Mouse (Mus musculus) E14TG2a.4 (cell line): ENCODE results near the gene Serinc4.
A peak's percentile ranks its signal among the peaks of the same experiment; 100 is the strongest.

Source experiments
- H3K27me3 ChIP-seq: 2 replicates; pipeline ENCODE4 v1.6.1; 2014; ENCODE audit warnings: low read length, control low read depth; ENCODE audit not compliant: insufficient read depth
- H3K36me3 ChIP-seq: 2 replicates; pipeline ENCODE4 v1.6.1; 2014; ENCODE audit warnings: low read length, control low read depth; ENCODE audit not compliant: insufficient read depth
- H3K4me1 ChIP-seq: replicated peaks from 2 replicates; pipeline ENCODE4 v1.6.1; 2014; ENCODE audit warnings: low read depth, low read length, control low read depth
- H3K4me3 ChIP-seq: replicated peaks from 2 replicates; pipeline ENCODE4 v1.5.1; 2014; ENCODE audit warnings: mild to moderate bottlenecking, low read length
- H3K9me3 ChIP-seq: 2 replicates; pipeline ENCODE4 v1.6.1; 2014; ENCODE audit warnings: low read length, control low read depth
- CTCF ChIP-seq: conservative IDR thresholded peaks from 2 replicates; pipeline ENCODE4 v1.5.1; 2014; ENCODE audit warnings: low read length
- NANOG ChIP-seq: IDR thresholded peaks from 2 replicates; pipeline ENCODE4 v1.6.1; 2014; ENCODE audit warnings: borderline replicate concordance, low read length, mixed read lengths
- POU5F1 ChIP-seq: IDR thresholded peaks from 2 replicates; pipeline ENCODE4 v1.6.1; 2014; ENCODE audit warnings: low read length, borderline replicate concordance

The Serinc4 gene

GRCm38 (mm10) chr2:121440834-121441605, 15.6 kb downstream of the Serinc4 start:
- Histone ChIP-seq H3K9me3 (no peaks in the 10 kb centered on the region), H3K4me1 (peaks cover 42% of the 10 kb centered on the region), H3K36me3 (peaks cover 48% of the 10 kb centered on the region), H3K4me3 (no peak overlapping the region), H3K27me3 (peaks cover 4% of the 10 kb centered on the region; the same call in 1 of the 2 replicates)
- TF ChIP-seq NANOG, result no peak
- no peak for TF ChIP-seq POU5F1
- TF ChIP-seq CTCF, result no peak

- TF ChIP-seq POU5F1 (no peak), NANOG (no peak), CTCF (no peak)
- peaks cover 33% of the 10 kb centered on the region for H3K4me1 ChIP-seq
- H3K36me3 ChIP-seq, result peaks cover 61% of the 10 kb centered on the region
- no peak overlapping the region for H3K4me3 ChIP-seq
- H3K9me3 ChIP-seq, result no peaks in the 10 kb centered on the region
- H3K27me3 ChIP-seq, result peaks cover 4% of the 10 kb centered on the region; the same call in 1 of the 2 replicates
Measured at GRCm38 (mm10) chr2:121439746-121440145, 16.8 kb downstream of the Serinc4 start.

DNA sequence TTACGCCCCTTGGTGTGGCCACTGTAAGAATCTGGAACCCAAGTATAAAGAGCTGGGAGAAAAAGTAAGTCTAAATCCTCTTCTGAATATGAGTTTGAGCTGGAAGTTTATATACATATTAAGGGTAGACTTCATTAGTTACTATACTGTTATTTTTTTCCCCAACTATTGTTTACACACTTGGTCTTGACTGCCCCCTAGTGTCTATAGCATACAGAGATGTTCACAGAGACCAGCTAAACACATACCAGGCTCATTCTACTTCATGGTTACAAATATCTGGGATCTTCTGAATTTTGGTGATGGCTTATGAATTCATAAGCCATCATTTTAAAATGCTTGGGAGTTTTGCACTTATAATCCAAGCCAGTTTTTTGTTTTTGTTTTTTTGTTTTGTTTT, 21.7 kb downstream of the Serinc4 start:
- Histone ChIP-seq H3K4me3 (no peak overlapping the region), H3K27me3 (no peaks in the 10 kb centered on the region), H3K9me3 (no peaks in the 10 kb centered on the region), H3K4me1 (no peaks in the 10 kb centered on the region), H3K36me3 (peaks cover 97% of the 10 kb centered on the region)
- TF ChIP-seq CTCF, result peak; percentile 46
- TF ChIP-seq POU5F1, result no peak

DNA sequence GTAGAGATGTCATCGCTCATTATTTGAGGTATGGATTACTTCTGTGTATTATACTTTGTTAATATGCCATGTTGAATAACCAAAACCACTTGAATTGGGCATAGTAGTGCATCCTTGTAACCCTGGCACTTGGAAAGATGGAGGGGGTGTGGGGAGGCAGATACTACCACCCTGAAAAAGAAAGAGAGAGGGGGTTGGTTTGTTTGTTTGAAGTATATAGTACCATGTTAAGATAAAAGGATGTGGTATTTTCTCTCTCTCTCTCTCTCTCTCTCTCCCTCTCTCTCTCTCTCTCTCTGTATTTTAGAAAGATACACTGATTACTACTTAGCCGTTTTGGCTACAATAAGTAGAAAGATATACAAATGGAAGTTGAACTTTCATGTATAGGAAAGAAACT, 30.7 kb downstream of the Serinc4 start:
- Histone ChIP-seq H3K36me3 (peaks cover 94% of the 10 kb centered on the region), H3K4me3 (no peak overlapping the region), H3K9me3 (no peaks in the 10 kb centered on the region), H3K4me1 (no peaks in the 10 kb centered on the region), H3K27me3 (no peaks in the 10 kb centered on the region)
- TF ChIP-seq CTCF (no peak), POU5F1 (no peak), NANOG (no peak)

GRCm38 (mm10) chr2:121423166-121423565, 33.4 kb downstream of the Serinc4 start:
- no peak overlapping the region for H3K4me3 ChIP-seq

GRCm38 (mm10) chr2:121418476-121418875, 38.1 kb downstream of the Serinc4 start:
- no peak for TF ChIP-seq CTCF
- no peak for TF ChIP-seq POU5F1
- no peak for TF ChIP-seq NANOG
- H3K36me3 ChIP-seq, result peaks cover 79% of the 10 kb centered on the region
- peaks cover 52% of the 10 kb centered on the region for H3K4me1 ChIP-seq
- no peak overlapping the region for H3K4me3 ChIP-seq
- no peaks in the 10 kb centered on the region for H3K9me3 ChIP-seq
- no peaks in the 10 kb centered on the region for H3K27me3 ChIP-seq

More at GRCm38 (mm10) chr2:121423166-121423565, 33.4 kb downstream of the Serinc4 start:
- TF ChIP-seq POU5F1, result no peak
- no peak for TF ChIP-seq NANOG
- TF ChIP-seq CTCF, result no peak
- no peaks in the 10 kb centered on the region for H3K27me3 ChIP-seq
- H3K4me1 ChIP-seq, result peaks cover 17% of the 10 kb centered on the region
- H3K36me3 ChIP-seq, result peaks cover 89% of the 10 kb centered on the region
- no peaks in the 10 kb centered on the region for H3K9me3 ChIP-seq

DNA sequence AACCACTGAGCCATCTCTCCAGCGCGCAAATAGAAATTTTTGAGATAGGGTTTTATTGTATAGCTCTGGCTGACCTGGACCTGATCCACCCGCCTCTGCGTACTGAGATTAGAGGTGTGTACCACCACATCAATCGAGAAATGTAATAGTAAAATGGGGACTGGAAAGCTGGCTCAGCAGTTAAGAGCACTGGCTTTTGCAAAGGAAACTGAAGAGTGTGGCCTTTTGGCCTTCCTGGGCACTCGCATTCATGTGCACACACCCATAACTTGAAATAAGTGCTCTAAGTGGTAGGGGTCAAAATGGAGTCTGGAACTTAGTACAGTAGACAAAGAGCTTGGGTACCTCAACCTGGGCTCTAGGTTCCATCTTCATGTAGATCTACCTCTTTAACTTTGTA, 40.2 kb downstream of the Serinc4 start:
- Histone ChIP-seq H3K4me3 (no peak overlapping the region), H3K4me1 (peaks cover 63% of the 10 kb centered on the region), H3K36me3 (peaks cover 62% of the 10 kb centered on the region), H3K9me3 (no peaks in the 10 kb centered on the region), H3K27me3 (no peaks in the 10 kb centered on the region)
- no peak for TF ChIP-seq NANOG
- no peak for TF ChIP-seq CTCF
- no peak for TF ChIP-seq POU5F1

DNA sequence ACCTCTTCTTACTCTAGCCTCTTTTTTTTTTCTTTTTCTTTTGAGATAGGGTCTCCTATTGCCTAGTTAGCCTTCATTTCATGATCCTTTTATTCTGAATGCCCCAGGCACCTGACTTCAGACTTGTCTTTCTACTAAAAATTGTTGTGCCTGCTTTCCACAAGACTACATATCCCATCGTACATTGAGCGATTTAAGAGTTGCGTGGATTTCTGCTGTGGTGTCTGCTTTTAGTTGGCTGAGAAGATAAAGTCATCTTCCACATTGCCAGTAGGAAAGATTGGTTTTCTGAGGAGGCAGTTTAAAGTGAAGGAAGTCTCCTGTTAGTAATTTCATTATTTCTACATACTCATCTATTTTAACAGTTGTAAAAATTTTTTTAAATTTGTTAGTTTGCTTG, 41.0 kb downstream of the Serinc4 start:
- Histone ChIP-seq H3K4me1 (peaks cover 63% of the 10 kb centered on the region), H3K27me3 (no peaks in the 10 kb centered on the region), H3K36me3 (peaks cover 56% of the 10 kb centered on the region), H3K9me3 (no peaks in the 10 kb centered on the region), H3K4me3 (peak overlapping the region; percentile 97)
- TF ChIP-seq POU5F1 (no peak), CTCF (no peak), NANOG (no peak)
